Comparison of ENCODE assay signal across 24 mouse cellular contexts in genomic region chr15:78758132-78758531, GRCm38 (mm10). TPM values are rescaled to one million over a fixed set of nuclear protein-coding genes. Genes with fewer than 3 reads are reported as not detected.
A peak's percentile ranks its signal among the peaks of the same experiment; 100 is the strongest.
DNase-seq lines count a peak whose midpoint lies in the region; ATAC-seq and TF ChIP-seq lines count a peak whose summit lies in the region.
"Had no signal": no experiment of that assay in that cellular context is flagged by ENCODE, and none has a peak within 500 bp of the region (broad histone marks: within the 10 kb centered on the region; RNA-seq: fewer than 3 reads in every experiment).

No protein-coding gene starts in this region.

- peak; percentile 64 for TF ChIP-seq EP300 in CH12.LX (IDR thresholded peaks at IDR 0.05; ENCODE audit: low read length)

- no peaks in the 10 kb centered on the region for H3K27me3 ChIP-seq in midbrain, embryonic 11.5 days (ENCODE audit: control insufficient read depth, insufficient read depth, low read length)
- no peaks in the 10 kb centered on the region; the same call in 1 of the 2 replicates for H3K27me3 ChIP-seq in midbrain, postnatal 0 days (ENCODE audit: insufficient read depth, low read length)
- H3K27me3 ChIP-seq in CH12.LX (replicated peaks): no peaks in the 10 kb centered on the region

- ATAC-seq in midbrain, embryonic 11.5 days (ENCODE audit: low FRiP score): no peak
- ATAC-seq in midbrain, postnatal 0 days (ENCODE audit: low FRiP score): no peak
- ATAC-seq: activated CD4-positive, CD25-positive, alpha-beta regulatory T cell, adult 4 months; CD4-positive, CD25-positive, alpha-beta regulatory T cell, adult 4 months; Patski had no signal

- no peak for TF ChIP-seq POLR2A in CH12.LX (IDR thresholded peaks at IDR 0.05; ENCODE audit: low read depth, low read length)

- DNase-seq in midbrain, embryonic 11.5 days (ENCODE audit: low spot score, missing footprints): peak; percentile 51
- no peak for DNase-seq in midbrain, postnatal 0 days (ENCODE audit: low spot score)
- DNase-seq in A20 (ENCODE audit: low read depth, low spot score) (peak; percentile 87), CH12.LX (ENCODE audit: extremely low read depth) (peak; percentile 86)
- DNase-seq in heart, adult 18-20 months: no peak
- no peak for DNase-seq in heart, adult 9 months (ENCODE audit: low spot score in 2 of 2)
- DNase-seq: adrenal gland, adult 2 months; adrenal gland, adult 8-10 months; adrenal gland, postnatal 10 days; adrenal gland, postnatal 14 days; adrenal gland, postnatal 25 days; adrenal gland, postnatal 36 days; B cell, adult 2 months; cerebellum, adult 11 months; cerebellum, adult 11-12 months; cerebellum, adult 18-20 months; cerebellum, adult 2 months; cerebellum, adult 8-10 months had no signal

- H3K9me3 ChIP-seq in midbrain, embryonic 11.5 days (ENCODE audit: control insufficient read depth, low read length): no peaks in the 10 kb centered on the region
- no peaks in the 10 kb centered on the region for H3K9me3 ChIP-seq in midbrain, postnatal 0 days (ENCODE audit: low read length)
- H3K9me3 ChIP-seq in CH12.LX (replicated peaks; ENCODE audit: low read length): no peaks in the 10 kb centered on the region
- H3K9me3 ChIP-seq: G1E had no signal

- H3K4me1 ChIP-seq in midbrain, embryonic 11.5 days (ENCODE audit: control insufficient read depth, insufficient read depth, low read length): 0 out of 2 replicates have a peak, but pooled peaks cover 2% of the 10 kb centered on the region
- no peaks in the 10 kb centered on the region for H3K4me1 ChIP-seq in midbrain, postnatal 0 days (ENCODE audit: insufficient read depth, low read length)
- H3K4me1 ChIP-seq in CH12.LX (ENCODE audit: control insufficient read depth in 1 of 2, insufficient read depth in 2 of 2): peaks cover 30 to 84% of the 10 kb centered on the region in 2 experiments

- no peak for TF ChIP-seq RAD21 in CH12.LX (IDR thresholded peaks at IDR 0.05; ENCODE audit: low read depth, low read length)

- no peak for TF ChIP-seq CTCF in midbrain, postnatal 0 days (IDR thresholded peaks at IDR 0.05)
- TF ChIP-seq CTCF in CH12.LX (conservative IDR thresholded peaks at IDR 0.05 in 1 of 2, IDR thresholded peaks at IDR 0.05 in 1 of 2; ENCODE audit: low read depth in 2 of 2, low read length in 2 of 2): no peak

- dilution Hi-C loops in CH12.LX (cut with MboI; ENCODE audit: extremely low pct_ligation_motif_present, extremely low pct_unique_long_range_greater_than_20kb, low sequenced_read_pairs): no loop called here

- H3K4me3 ChIP-seq in midbrain, embryonic 11.5 days (ENCODE audit: low read depth, low read length): no peak overlapping the region
- H3K4me3 ChIP-seq in midbrain, postnatal 0 days (ENCODE audit: low read depth, low read length): no peak overlapping the region
- no peak overlapping the region for H3K4me3 ChIP-seq in CH12.LX (replicated peaks in 1 of 3; ENCODE audit: low read depth in 2 of 3, low read length in 2 of 3, poor library complexity in 1 of 3)

- in situ Hi-C loops in CH12.LX (cut with MboI; ENCODE audit: low pct_ligation_motif_present, low pct_unique_long_range_greater_than_20kb, low sequenced_read_pairs): no loop called here

- peaks cover 16% of the 10 kb centered on the region for H3K36me3 ChIP-seq in midbrain, embryonic 11.5 days (ENCODE audit: control insufficient read depth, insufficient read depth, low read length)
- H3K36me3 ChIP-seq in midbrain, postnatal 0 days (ENCODE audit: insufficient read depth, low read length): no peaks in the 10 kb centered on the region
- peaks cover 20 to 91% of the 10 kb centered on the region in 2 experiments for H3K36me3 ChIP-seq in CH12.LX (replicated peaks in 1 of 2; ENCODE audit: control insufficient read depth in 1 of 2, insufficient read depth in 1 of 2, low read length in 1 of 2)
- H3K36me3 ChIP-seq: G1E had no signal

- no peak overlapping the region for H3K27ac ChIP-seq in midbrain, embryonic 11.5 days (ENCODE audit: low read depth, low read length)
- H3K27ac ChIP-seq in midbrain, postnatal 0 days (ENCODE audit: low read depth, low read length): no peak overlapping the region
- H3K27ac ChIP-seq in CH12.LX (ENCODE audit: insufficient read depth, low read depth): peak overlapping the region; percentile 70

- no peak overlapping the region for H3K4me2 ChIP-seq in midbrain, embryonic 11.5 days
- no peak overlapping the region for H3K4me2 ChIP-seq in midbrain, postnatal 0 days (ENCODE audit: low read depth, low read length, poor library complexity, severe bottlenecking)
- H3K4me2 ChIP-seq in CH12.LX (ENCODE audit: insufficient read depth, low read depth, poor library complexity, severe bottlenecking): peak overlapping the region; percentile 8; the same call in 1 of the 2 replicates

- H3K79me2 ChIP-seq in CH12.LX (replicated peaks; ENCODE audit: control insufficient read depth, extremely low read depth, insufficient read depth, poor library complexity, severe bottlenecking): no peaks in the 10 kb centered on the region

- H3K9ac ChIP-seq in midbrain, embryonic 11.5 days (ENCODE audit: low read length): no peak overlapping the region
- no peak overlapping the region for H3K9ac ChIP-seq in midbrain, postnatal 0 days (replicated peaks; ENCODE audit: low read length, poor library complexity, severe bottlenecking)
- H3K9ac ChIP-seq in CH12.LX (ENCODE audit: insufficient read depth, low read depth): no peak overlapping the region

- 87% methylated on average over 6 of the region's 6 CpGs for WGBS in midbrain, embryonic 11.5 days
- WGBS in midbrain, postnatal 0 days: 91% methylated on average over 6 of the region's 6 CpGs

TF ChIP-seq in CH12.LX, 34 proteins besides CTCF, POLR2A, EP300 and RAD21:
- TF ChIP-seq MXI1 (IDR thresholded peaks at IDR 0.05; ENCODE audit: low read depth, low read length): no peak
- no peak for TF ChIP-seq MYC (IDR thresholded peaks at IDR 0.05; ENCODE audit: low read depth, low read length)
- peak; percentile 72 for TF ChIP-seq MEF2A (IDR thresholded peaks at IDR 0.05; ENCODE audit: borderline replicate concordance, low read depth, low read length)
- peak; percentile 66; the same call in 1 of the 2 replicates for TF ChIP-seq IRF4 (IDR thresholded peaks at IDR 0.05; ENCODE audit: low read depth, low read length)
- TF ChIP-seq SIN3A (IDR thresholded peaks at IDR 0.05; ENCODE audit: low read length): peak; percentile 70
- no peak for TF ChIP-seq ZC3H11A (IDR thresholded peaks at IDR 0.05; ENCODE audit: low read depth, low read length)
- 0 out of 2 replicates have a peak, but pooled peaks have one; percentile 54 for TF ChIP-seq RCOR1 (conservative IDR thresholded peaks at IDR 0.05; ENCODE audit: low read depth, low read length)
- TF ChIP-seq NRF1 (IDR thresholded peaks at IDR 0.05; ENCODE audit: low read depth, low read length): no peak
- TF ChIP-seq HCFC1 (IDR thresholded peaks at IDR 0.05; ENCODE audit: low read depth, low read length): no peak
- TF ChIP-seq MAFK (IDR thresholded peaks at IDR 0.05; ENCODE audit: insufficient replicate concordance, low read length): no peak
- TF ChIP-seq PAX5 (IDR thresholded peaks at IDR 0.05; ENCODE audit: low read length): no peak
- peak; percentile 69 for TF ChIP-seq BHLHE40 (IDR thresholded peaks at IDR 0.05; ENCODE audit: low read depth, low read length)
- no peak for TF ChIP-seq ZMIZ1 (IDR thresholded peaks at IDR 0.05; ENCODE audit: low read depth, low read length)
- no peak for TF ChIP-seq ZNF384 (IDR thresholded peaks at IDR 0.05; ENCODE audit: low read depth, low read length)
- no peak for TF ChIP-seq CHD1 (IDR thresholded peaks at IDR 0.05; ENCODE audit: low read depth, low read length)
- TF ChIP-seq USF2 (conservative IDR thresholded peaks at IDR 0.05; ENCODE audit: low read depth, low read length): peak; percentile 80
- TF ChIP-seq CHD2 (IDR thresholded peaks at IDR 0.05; ENCODE audit: low read length): no peak; the same call in 1 of the 2 replicates
- TF ChIP-seq KAT2A (IDR thresholded peaks at IDR 0.05; ENCODE audit: insufficient replicate concordance, low read length): no peak
- peak; percentile 92 for TF ChIP-seq MAX (IDR thresholded peaks at IDR 0.05; ENCODE audit: low read length)
- peak; percentile 77 for TF ChIP-seq TCF12 (IDR thresholded peaks at IDR 0.05; ENCODE audit: low read depth, low read length)
- TF ChIP-seq ETS1 (conservative IDR thresholded peaks at IDR 0.05; ENCODE audit: low read depth, low read length): peak; percentile 89
- no peak for TF ChIP-seq JUND (conservative IDR thresholded peaks at IDR 0.05; ENCODE audit: low read depth, low read length)
- peak; percentile 89 for TF ChIP-seq USF1 (IDR thresholded peaks at IDR 0.05; ENCODE audit: low read depth, low read length)

RNA-seq across cellular contexts. Expression of gene Mfng, which starts 15.1 kb away (rescaled TPM):
- polyA plus RNA-seq in midbrain, embryonic 11.5 days (2014; fragmentation: Nextera tagmentation; extraction: Ambion mirVana): 57.2 and 61.8 TPM in 2 replicates
- 4.6 and 6.9 TPM in 2 replicates for total RNA-seq in midbrain, postnatal 0 days (2014; rRNA removed)
- 7.6 and 8.1 TPM in 2 replicates for polyA plus RNA-seq in midbrain, postnatal 0 days (2015; fragmentation: Nextera tagmentation; extraction: Ambion mirVana)
- 35.2 and 43.2 TPM in 2 replicates for total RNA-seq in CH12.LX (2012; rRNA removed)
- 46.5 and 52.5 TPM in 2 replicates for total RNA-seq in CH12.LX (2014; rRNA removed)
- 57.7 and 63.7 TPM in 2 replicates for polyA plus RNA-seq in CH12.LX (2012; ENCODE audit: insufficient read length, low read depth)
- 10 to 100 TPM; 10.8 to 11.0 TPM for total RNA-seq in heart, adult 18-20 months (2021)
- total RNA-seq: G1E had no signal
- polyA plus RNA-seq: C2C12, G1E, Patski had no signal

RNA-seq across cellular contexts. Expression of gene Elfn2, which starts 39.6 kb away (rescaled TPM):
- polyA plus RNA-seq in midbrain, embryonic 11.5 days (2014; fragmentation: Nextera tagmentation; extraction: Ambion mirVana): 0.18 TPM in 2 replicates
- total RNA-seq in midbrain, postnatal 0 days (2014; rRNA removed): 44.6 and 52.1 TPM in 2 replicates
- polyA plus RNA-seq in midbrain, postnatal 0 days (2015; fragmentation: Nextera tagmentation; extraction: Ambion mirVana): 10.2 and 10.7 TPM in 2 replicates
- total RNA-seq in CH12.LX (2012; rRNA removed) (not detected in 2 replicates), CH12.LX (2014; rRNA removed) (not detected in 2 replicates)
- polyA plus RNA-seq in CH12.LX (2012; ENCODE audit: insufficient read length, low read depth): 0.06 TPM in 1 of 2 replicates, not detected in the other
- total RNA-seq in heart, adult 18-20 months (2021): 1 to 10 TPM; 1.6 to 2.2 TPM
- polyA plus RNA-seq: activated CD4-positive, CD25-positive, alpha-beta regulatory T cell, adult 4 months; C2C12; G1E had no signal

RNA-seq across cellular contexts. Expression of gene Card10, which starts 44.7 kb away (rescaled TPM):
- polyA plus RNA-seq in midbrain, embryonic 11.5 days (2014; fragmentation: Nextera tagmentation; extraction: Ambion mirVana): 1.3 and 1.5 TPM in 2 replicates
- 0.71 and 1.6 TPM in 2 replicates for total RNA-seq in midbrain, postnatal 0 days (2014; rRNA removed)
- 2.2 and 2.5 TPM in 2 replicates for polyA plus RNA-seq in midbrain, postnatal 0 days (2015; fragmentation: Nextera tagmentation; extraction: Ambion mirVana)
- 0.08 TPM in 1 of 2 replicates, not detected in the other for total RNA-seq in CH12.LX (2012; rRNA removed)
- total RNA-seq in CH12.LX (2014; rRNA removed): not detected in 2 replicates
- not detected in 2 replicates for polyA plus RNA-seq in CH12.LX (2012; ENCODE audit: insufficient read length, low read depth)
- total RNA-seq in heart, adult 18-20 months (2021): 10 to 100 TPM; 14.1 to 14.5 TPM
- total RNA-seq: G1E, MEL had no signal
- polyA plus RNA-seq: activated CD4-positive, CD25-positive, alpha-beta regulatory T cell, adult 4 months; CD4-positive, CD25-positive, alpha-beta regulatory T cell, adult 4 months; G1E had no signal

Comparison
In these comparisons a context has a peak if more than half of its experiments do, and no peak if none do; other contexts are left out.
1. DNase-seq: peak in midbrain, embryonic 11.5 days (single experiment), A20 (single experiment) and CH12.LX (single experiment); none in midbrain, postnatal 0 days (single experiment), heart, adult 18-20 months (0 of 2) and heart, adult 9 months (0 of 2).
2. RNA of gene Elfn2, which starts 39.6 kb away (total RNA-seq): 44.6 to 52.1 TPM in midbrain, postnatal 0 days; 1.6 to 2.2 TPM in heart, adult 18-20 months and not detected in CH12.LX; every median in the first group is over 10 times any median in the second.